Mouse (Mus musculus) neural tube, embryonic 13.5 days (tissue): ENCODE results near the gene Cntnap5c. TPM values are rescaled to one million over a fixed set of nuclear protein-coding genes. Genes with fewer than 3 reads are reported as not detected.

Experiments used
- ATAC-seq: fragments of 200-750 bp; cut with Nextera tagmentation; 2 replicates; pipeline ENCODE4 v1.8.0; 2017; ENCODE audit warnings: low read depth, mild to moderate bottlenecking, moderate TSS enrichment, moderate library complexity
- H3K27ac ChIP-seq: fragments of 300-500 bp; sonication (generic); replicated peaks from 2 replicates; pipeline ENCODE4 v1.5.1; 2015; ENCODE audit warnings: moderate library complexity, mild to moderate bottlenecking, inconsistent platforms
- H3K27me3 ChIP-seq: fragments of 300-500 bp; sonication (generic); 2 replicates; pipeline ENCODE4 v1.6.1; 2015; ENCODE audit warnings: mild to moderate bottlenecking, inconsistent platforms
- H3K36me3 ChIP-seq: fragments of 300-500 bp; sonication (generic); 2 replicates; pipeline ENCODE4 v1.6.1; 2015; ENCODE audit warnings: mild to moderate bottlenecking, inconsistent platforms
- H3K4me1 ChIP-seq: fragments of 300-500 bp; sonication (generic); replicated peaks from 2 replicates; pipeline ENCODE4 v1.6.1; 2015; ENCODE audit warnings: inconsistent platforms
- H3K4me2 ChIP-seq: fragments of 300-500 bp; sonication (generic); 2 replicates; pipeline ENCODE4 v1.6.1; 2015; ENCODE audit warnings: inconsistent platforms, mild to moderate bottlenecking, moderate library complexity
- H3K4me3 ChIP-seq: fragments of 300-500 bp; sonication (generic); 2 replicates; pipeline ENCODE4 v1.5.1; 2015; ENCODE audit warnings: mild to moderate bottlenecking, inconsistent platforms
- H3K9ac ChIP-seq: fragments of 300-500 bp; sonication (generic); 2 replicates; pipeline ENCODE4 v1.6.1; 2015; ENCODE audit warnings: moderate library complexity, mild to moderate bottlenecking, inconsistent platforms
- H3K9me3 ChIP-seq: fragments of 300-500 bp; sonication (generic); 2 replicates; pipeline ENCODE4 v1.6.1; 2016; ENCODE audit warnings: inconsistent platforms
- WGBS: fragments of 180-500 bp; shearing (Covaris S2); methylation state at CpG from one replicate; pipeline ENCODE4 v1.1.7; 2015; 5-methylcytosine and 5-hydroxymethylcytosine counted together
- polyA plus RNA-seq: library from polyadenylated mRNA; unstranded; fragments of >200 nt; fragmentation: Nextera tagmentation; extraction: Ambion mirVana; gene quantifications from 2 replicates; pipeline ENCODE4 v1.2.1, GENCODE M21; 2015

The Cntnap5c gene
- polyA plus RNA-seq = 1.2 and 1.5 TPM in 2 replicates

GRCm38 (mm10) chr17:57768622-57769610 lies at the start of gene Cntnap5c:
Cntnap5c (plus strand) TSS chr17:57769570.
- no peak within 1 kb of the TSS for H3K27ac ChIP-seq
- peak within 1 kb of the TSS; percentile 31 for H3K4me3 ChIP-seq
- no peaks in the 10 kb centered on the region for H3K9me3 ChIP-seq
- H3K9ac ChIP-seq = peak within 1 kb of the TSS; percentile 46
- H3K4me1 ChIP-seq = 0 out of 2 replicates have a peak, but pooled peaks cover 8% of the 10 kb centered on the region
- peaks cover 4% of the 10 kb centered on the region; the same call in 1 of the 2 replicates for H3K27me3 ChIP-seq
- H3K4me2 ChIP-seq = peak within 1 kb of the TSS; percentile 58
- H3K36me3 ChIP-seq = no peaks in the 10 kb centered on the region
- ATAC-seq = peak; percentile 89
- WGBS = 17% methylated on average over 26 of the region's 26 CpGs

GRCm38 (mm10) chr17:57742119-57742518 lies 27.3 kb upstream of the Cntnap5c start, which contains the start of gene Gm21834:
Gm21834 (minus strand) TSS chr17:57742219.
- ATAC-seq = no peak

DNA sequence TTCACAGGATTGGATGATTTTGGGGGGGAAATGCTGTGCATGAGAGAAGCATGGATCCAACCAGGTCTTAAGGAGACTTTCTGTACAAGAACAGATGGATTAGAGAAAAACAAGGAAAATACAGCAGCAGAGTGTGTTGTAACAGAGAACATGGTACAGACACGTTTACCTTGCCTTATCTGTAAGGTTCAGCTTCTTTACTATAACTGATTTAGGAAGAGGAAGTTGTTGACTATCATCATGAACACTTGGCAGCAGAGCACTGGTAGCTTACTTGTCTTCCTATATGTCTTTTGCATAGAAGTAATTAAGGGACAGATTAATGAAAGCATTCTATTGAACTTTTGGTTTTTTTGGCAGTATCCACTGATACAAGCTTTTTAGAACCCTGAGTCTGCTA lies 11.3 kb upstream of the Cntnap5c start:
- no peak overlapping the region for H3K4me3 ChIP-seq
- H3K4me1 ChIP-seq = no peaks in the 10 kb centered on the region
- H3K4me2 ChIP-seq = no peak overlapping the region
- no peaks in the 10 kb centered on the region for H3K36me3 ChIP-seq
- WGBS = 63% methylated on average over 1 of the region's 1 CpGs
- ATAC-seq = no peak
- H3K27ac ChIP-seq = no peak overlapping the region
- no peak overlapping the region for H3K9ac ChIP-seq
- no peaks in the 10 kb centered on the region for H3K27me3 ChIP-seq
- no peaks in the 10 kb centered on the region for H3K9me3 ChIP-seq

More at GRCm38 (mm10) chr17:57742119-57742518, 27.3 kb upstream of the Cntnap5c start, which contains the start of gene Gm21834:
- no peaks in the 10 kb centered on the region for H3K36me3 ChIP-seq
- WGBS = 87% methylated on average over 5 of the region's 5 CpGs
- no peaks in the 10 kb centered on the region for H3K27me3 ChIP-seq
- no peaks in the 10 kb centered on the region for H3K9me3 ChIP-seq
- no peaks in the 10 kb centered on the region for H3K4me1 ChIP-seq
- no peak within 1 kb of the TSS for H3K4me3 ChIP-seq
- no peak within 1 kb of the TSS for H3K27ac ChIP-seq
- H3K4me2 ChIP-seq = no peak within 1 kb of the TSS
- H3K9ac ChIP-seq = no peak within 1 kb of the TSS

- Histone ChIP-seq H3K4me1 (0 out of 2 replicates have a peak, but pooled peaks cover 8% of the 10 kb centered on the region), H3K27me3 (peaks cover 4% of the 10 kb centered on the region; the same call in 1 of the 2 replicates), H3K9me3 (no peaks in the 10 kb centered on the region), H3K4me3 (no peak overlapping the region), H3K9ac (no peak overlapping the region), H3K36me3 (no peaks in the 10 kb centered on the region), H3K4me2 (no peak overlapping the region), H3K27ac (no peak overlapping the region)
- no peak for ATAC-seq
Observed at GRCm38 (mm10) chr17:57767306-57767705, 2.1 kb upstream of the Cntnap5c start.

- 17% methylated on average over 4 of the region's 4 CpGs for WGBS
- H3K9me3 ChIP-seq = no peaks in the 10 kb centered on the region
- no peak overlapping the region for H3K9ac ChIP-seq
- 0 out of 2 replicates have a peak overlapping the region, but pooled peaks have one; percentile 1 for H3K4me3 ChIP-seq
- H3K36me3 ChIP-seq = no peaks in the 10 kb centered on the region
- ATAC-seq = peak; percentile 79; the same call in 1 of the 2 replicates
- H3K27me3 ChIP-seq = peaks cover 4% of the 10 kb centered on the region; the same call in 1 of the 2 replicates
- 0 out of 2 replicates have a peak, but pooled peaks cover 8% of the 10 kb centered on the region for H3K4me1 ChIP-seq
- 0 out of 2 replicates have a peak overlapping the region, but pooled peaks have one; percentile 58 for H3K4me2 ChIP-seq
- no peak overlapping the region for H3K27ac ChIP-seq
Observed at GRCm38 (mm10) chr17:57770904-57771303, 1.5 kb downstream of the Cntnap5c start.

GRCm38 (mm10) chr17:57788161-57788799 lies 18.9 kb downstream of the Cntnap5c start:
- H3K27me3 ChIP-seq = no peaks in the 10 kb centered on the region
- no peak for ATAC-seq

DNA sequence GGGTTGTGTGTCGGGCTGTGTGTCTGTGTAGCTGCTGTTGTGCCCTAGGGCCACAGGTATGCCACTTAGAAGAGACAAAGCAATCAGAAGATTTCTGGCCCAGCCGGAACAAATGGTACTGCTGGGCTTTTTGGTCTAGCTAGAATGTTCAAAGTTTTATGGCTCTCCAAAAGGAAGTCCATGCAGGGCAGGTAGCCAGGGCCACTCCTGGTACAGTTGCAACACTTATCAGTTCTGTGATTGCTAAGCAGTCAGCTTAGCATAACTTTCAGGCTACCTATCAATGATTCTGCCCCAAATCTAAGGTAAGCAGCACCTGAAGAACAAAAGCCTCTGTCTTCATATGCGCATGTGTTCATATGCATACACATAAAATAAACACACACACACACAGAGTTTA lies 26.0 kb downstream of the Cntnap5c start:
- Histone ChIP-seq H3K9ac (no peak overlapping the region), H3K27ac (no peak overlapping the region), H3K4me1 (no peaks in the 10 kb centered on the region), H3K36me3 (no peaks in the 10 kb centered on the region), H3K4me2 (no peak overlapping the region), H3K9me3 (no peaks in the 10 kb centered on the region), H3K27me3 (no peaks in the 10 kb centered on the region), H3K4me3 (no peak overlapping the region)
- 80% methylated on average over 3 of the region's 3 CpGs for WGBS
- ATAC-seq = no peak

More at GRCm38 (mm10) chr17:57788161-57788799, 18.9 kb downstream of the Cntnap5c start:
- no peaks in the 10 kb centered on the region for H3K36me3 ChIP-seq
- H3K9ac ChIP-seq = no peak overlapping the region
- no peaks in the 10 kb centered on the region for H3K9me3 ChIP-seq
- H3K4me3 ChIP-seq = no peak overlapping the region
- H3K27ac ChIP-seq = no peak overlapping the region
- H3K4me2 ChIP-seq = no peak overlapping the region
- no peaks in the 10 kb centered on the region for H3K4me1 ChIP-seq
- 96% methylated on average over 1 of the region's 1 CpGs for WGBS

- Histone ChIP-seq H3K36me3 (no peaks in the 10 kb centered on the region), H3K27me3 (no peaks in the 10 kb centered on the region), H3K9ac (no peak overlapping the region), H3K27ac (no peak overlapping the region), H3K4me1 (no peaks in the 10 kb centered on the region), H3K9me3 (no peaks in the 10 kb centered on the region), H3K4me3 (no peak overlapping the region), H3K4me2 (no peak overlapping the region)
- WGBS = 88% methylated on average over 3 of the region's 3 CpGs
- ATAC-seq = no peak
Observed at GRCm38 (mm10) chr17:57796668-57797311, 27.4 kb downstream of the Cntnap5c start.

DNA sequence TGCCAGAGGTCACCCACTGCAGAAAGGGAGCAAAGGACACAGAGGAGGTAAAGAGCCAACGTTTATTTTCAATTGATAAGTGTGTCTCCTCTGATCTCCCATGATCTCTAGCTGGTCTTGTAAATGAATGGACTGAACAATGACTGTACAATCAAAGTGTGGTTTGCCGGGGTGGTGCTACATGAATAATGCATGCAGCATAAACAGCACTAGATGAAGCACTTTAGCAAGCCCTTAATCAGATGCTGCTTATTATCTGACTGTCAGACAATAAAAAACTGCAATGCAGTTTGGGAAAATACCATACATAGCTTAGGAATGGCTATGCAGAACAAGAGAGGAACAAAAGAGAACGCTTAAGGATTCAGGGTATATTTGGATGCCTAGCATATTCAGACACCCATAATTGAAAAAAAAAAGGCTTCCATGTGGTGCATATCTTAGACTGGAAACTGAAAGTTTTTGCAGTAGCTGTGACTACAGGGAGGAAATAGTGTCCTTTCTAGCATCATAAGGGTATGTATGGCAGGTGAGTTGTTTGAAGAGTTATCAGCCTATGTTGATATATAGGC lies 30.1 kb downstream of the Cntnap5c start:
- WGBS = 21% methylated on average over 3 of the region's 3 CpGs

DNA sequence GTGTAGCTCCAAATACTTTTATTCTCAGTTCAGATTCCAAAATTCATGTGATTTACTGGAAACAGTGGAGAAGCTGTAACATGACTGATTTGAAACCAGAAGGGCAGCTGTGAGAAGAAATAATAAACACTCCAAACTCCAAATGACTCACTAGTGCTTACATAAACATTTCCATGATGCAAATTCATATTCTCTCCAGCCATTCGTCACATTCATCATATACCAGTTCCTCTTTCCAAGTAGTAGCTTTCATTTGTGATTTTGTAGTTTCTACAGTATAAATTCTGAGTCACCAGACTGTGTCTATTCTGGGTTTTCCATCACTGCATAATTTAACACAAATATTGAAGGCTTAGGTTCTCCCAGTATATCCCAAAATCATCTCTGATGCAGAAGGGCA lies 31.8 kb downstream of the Cntnap5c start:
- Histone ChIP-seq H3K4me1 (no peaks in the 10 kb centered on the region), H3K4me3 (no peak overlapping the region), H3K27ac (no peak overlapping the region), H3K36me3 (no peaks in the 10 kb centered on the region), H3K9me3 (no peaks in the 10 kb centered on the region), H3K9ac (no peak overlapping the region), H3K4me2 (no peak overlapping the region), H3K27me3 (no peaks in the 10 kb centered on the region)
- WGBS = 83% methylated on average over 1 of the region's 1 CpGs
- no peak for ATAC-seq

More for the DNA sequence above, 30.1 kb downstream of the Cntnap5c start:
- H3K9me3 ChIP-seq = no peaks in the 10 kb centered on the region
- no peak overlapping the region for H3K4me2 ChIP-seq
- no peaks in the 10 kb centered on the region for H3K4me1 ChIP-seq
- ATAC-seq = 0 out of 2 replicates have a peak, but pooled peaks have one; percentile 19
- H3K27me3 ChIP-seq = no peaks in the 10 kb centered on the region
- no peaks in the 10 kb centered on the region for H3K36me3 ChIP-seq
- H3K9ac ChIP-seq = no peak overlapping the region
- 0 out of 2 replicates have a peak overlapping the region, but pooled peaks have one; percentile 14 for H3K27ac ChIP-seq
- no peak overlapping the region for H3K4me3 ChIP-seq
